Mouse (Mus musculus): ENCODE measurements around the gene Rxra. TPM values are rescaled to one million over a fixed set of nuclear protein-coding genes. Genes with fewer than 3 reads are reported as not detected.

The Rxra gene
- total RNA-seq, 4 experiments from 2014 or later = 51.3 to 64.4 (median 56.7) TPM

- no peak for DNase-seq
Observed at GRCm38 (mm10) chr2:27764256-27764936, 88.2 kb downstream of the Rxra start.

DNA sequence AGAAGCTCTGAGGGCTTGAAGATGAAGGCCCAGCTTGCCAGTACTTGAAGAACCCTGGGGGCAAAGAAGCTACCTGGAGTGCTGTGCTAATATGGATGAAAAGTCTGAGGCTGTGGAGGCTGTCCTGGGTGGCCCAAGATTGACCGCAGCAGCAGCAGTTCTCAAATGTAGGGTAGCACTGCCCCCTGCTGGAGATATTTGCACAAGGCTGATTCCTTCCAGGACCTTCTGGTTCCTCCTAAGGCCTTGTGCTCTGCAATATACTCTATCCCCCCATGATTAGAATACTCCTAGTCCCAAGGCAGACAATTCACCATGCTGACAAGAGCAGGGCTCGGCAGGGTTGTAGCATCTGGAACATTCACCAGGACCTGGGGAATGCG lies 88.7 kb downstream of the Rxra start:
- DNase-seq = peak; percentile 73

- DNase-seq = no peak
Observed at GRCm38 (mm10) chr2:27767773-27768172, 91.5 kb downstream of the Rxra start.

- no peak for DNase-seq
Observed at GRCm38 (mm10) chr2:27769701-27770100, 93.5 kb downstream of the Rxra start.

DNA sequence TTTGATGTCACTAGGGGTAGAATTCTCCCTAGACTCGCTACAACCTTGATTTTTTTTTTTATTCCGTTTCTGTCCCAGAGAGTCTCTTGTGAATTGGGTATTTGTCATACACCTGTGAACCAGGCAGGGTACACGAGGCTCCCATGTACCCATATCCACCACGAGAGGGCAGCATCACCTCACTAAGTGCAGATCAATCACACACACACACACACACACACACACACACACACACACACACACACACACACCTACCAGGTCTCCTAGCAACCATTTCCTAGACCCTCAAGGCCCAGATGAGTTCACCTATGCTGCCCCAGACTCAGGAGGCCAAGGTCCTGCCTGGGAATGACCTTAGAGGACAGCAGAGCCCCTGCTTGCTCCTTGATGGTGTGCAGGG lies 94.0 kb downstream of the Rxra start:
- DNase-seq = no peak

- peak; percentile 64 for DNase-seq
Observed at GRCm38 (mm10) chr2:27771936-27772335, 95.7 kb downstream of the Rxra start.

DNA sequence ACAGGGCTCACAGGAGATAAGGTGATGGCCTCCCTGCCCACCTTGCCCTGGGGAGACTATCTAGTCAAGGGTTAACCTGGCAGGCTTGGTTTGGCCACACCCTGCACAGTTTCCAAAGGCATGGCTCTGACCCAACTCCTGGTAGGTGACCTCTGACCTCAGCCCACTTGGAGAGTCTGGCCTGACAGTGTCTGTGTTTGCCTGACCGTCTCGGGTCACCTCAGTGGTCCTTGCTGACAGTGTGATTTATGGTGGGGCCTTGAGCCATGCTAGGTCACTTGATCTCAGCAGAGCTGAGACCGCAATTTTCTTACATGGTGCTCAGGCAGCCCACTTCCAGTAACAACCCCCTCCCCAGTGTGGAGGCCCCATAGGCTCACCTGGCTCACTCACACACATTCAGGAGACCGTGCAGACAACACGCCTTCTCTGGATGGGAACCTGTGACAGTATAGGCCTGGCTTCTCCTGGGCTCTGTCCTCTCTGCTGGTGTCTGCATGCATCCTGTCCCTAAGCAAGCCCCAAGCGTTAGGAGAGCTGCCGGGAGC lies 96.7 kb downstream of the Rxra start:
- DNase-seq = no peak

- no peak for DNase-seq
Observed at GRCm38 (mm10) chr2:27773980-27774730, 97.9 kb downstream of the Rxra start.

- DNase-seq = no peak
Observed at GRCm38 (mm10) chr2:27775006-27775405, 98.8 kb downstream of the Rxra start.

DNA sequence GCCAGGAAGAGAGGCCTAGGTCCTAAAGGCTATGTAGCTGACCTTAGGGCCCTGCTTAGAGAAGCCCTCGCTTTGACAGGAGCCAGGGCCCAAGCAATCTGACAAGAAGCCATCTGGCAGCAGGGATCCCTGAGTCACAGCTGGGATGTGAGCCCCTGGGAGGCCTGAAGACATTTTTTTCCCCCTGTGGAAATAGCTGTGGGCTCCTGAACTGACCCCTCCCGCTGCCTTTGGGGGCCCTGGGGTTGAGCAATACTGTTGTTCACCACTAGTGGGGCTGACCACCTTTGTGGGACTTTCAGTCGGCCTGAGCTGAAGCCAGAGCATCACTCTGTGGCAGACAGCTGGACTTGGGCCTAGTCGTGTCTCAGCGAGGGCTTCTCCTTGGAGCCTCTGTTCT lies 99.4 kb downstream of the Rxra start:
- no peak for DNase-seq

GRCm38 (mm10) chr2:27777756-27778155 lies 101.5 kb downstream of the Rxra start:
- DNase-seq = no peak

DNA sequence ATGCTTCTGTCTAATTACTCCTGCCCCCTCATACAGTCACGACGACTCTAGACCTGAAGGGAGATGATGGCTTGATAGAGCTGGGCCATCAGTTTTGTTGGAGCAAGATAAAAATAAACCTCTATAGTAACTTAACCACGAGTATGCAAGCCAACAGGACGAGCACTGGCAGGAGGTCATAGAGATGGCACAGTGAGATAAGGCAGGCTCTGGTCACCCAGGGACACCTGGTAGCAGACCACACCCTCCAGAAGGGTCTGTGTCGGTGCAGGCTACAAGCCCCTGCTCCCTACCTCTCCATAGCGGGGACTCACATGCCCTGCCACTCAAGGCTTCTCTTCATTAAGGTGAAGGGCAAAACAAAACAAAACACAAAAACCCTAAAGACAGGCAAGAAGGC lies 102.0 kb downstream of the Rxra start:
- no peak for DNase-seq

GRCm38 (mm10) chr2:27779291-27779866 lies 103.1 kb downstream of the Rxra start:
- no peak for DNase-seq

- DNase-seq = no peak
Observed at GRCm38 (mm10) chr2:27780162-27780561, 103.9 kb downstream of the Rxra start.

DNA sequence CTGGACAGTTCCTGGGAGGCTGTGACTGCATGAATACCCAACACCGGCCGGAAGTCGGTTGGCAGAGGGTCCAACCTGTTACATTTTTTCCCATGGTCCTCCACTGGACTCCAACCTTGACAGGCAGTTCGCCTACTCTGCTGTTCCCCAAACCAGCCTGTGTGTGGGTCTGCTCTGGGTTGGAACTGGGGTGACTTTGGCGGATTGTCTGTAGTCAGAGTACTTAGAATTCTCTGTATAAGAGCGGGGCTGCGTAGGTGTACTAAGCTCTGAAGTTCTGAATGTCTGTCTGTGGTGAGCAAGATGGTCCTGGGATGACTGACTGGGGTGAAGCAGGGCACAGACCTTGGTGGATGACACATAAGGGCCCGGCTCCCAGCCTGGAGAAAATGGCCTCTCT lies 109.1 kb downstream of the Rxra start:
- no peak for DNase-seq

DNA sequence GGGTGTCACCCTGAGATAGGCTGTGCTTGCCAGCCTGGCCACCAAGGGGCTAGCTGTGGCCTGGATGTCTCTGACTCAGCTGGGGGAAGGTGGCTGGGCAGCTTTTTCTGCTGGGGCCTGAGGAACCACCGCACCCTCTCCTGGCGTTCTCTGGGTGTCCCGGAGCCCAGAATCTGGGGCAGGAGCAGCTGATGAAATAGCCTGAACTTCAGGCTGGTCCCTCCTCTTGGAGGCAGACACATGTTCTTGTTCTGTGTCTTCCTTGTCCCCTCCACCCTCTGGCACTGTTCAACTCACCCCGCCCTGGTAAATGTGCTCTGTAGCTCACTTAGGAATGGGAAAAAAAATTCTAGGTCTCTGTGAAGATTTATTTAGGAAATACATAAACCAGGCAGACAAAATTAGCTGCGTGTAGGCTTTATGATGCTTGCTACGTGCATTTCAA lies 109.8 kb downstream of the Rxra start:
- no peak for DNase-seq

DNA sequence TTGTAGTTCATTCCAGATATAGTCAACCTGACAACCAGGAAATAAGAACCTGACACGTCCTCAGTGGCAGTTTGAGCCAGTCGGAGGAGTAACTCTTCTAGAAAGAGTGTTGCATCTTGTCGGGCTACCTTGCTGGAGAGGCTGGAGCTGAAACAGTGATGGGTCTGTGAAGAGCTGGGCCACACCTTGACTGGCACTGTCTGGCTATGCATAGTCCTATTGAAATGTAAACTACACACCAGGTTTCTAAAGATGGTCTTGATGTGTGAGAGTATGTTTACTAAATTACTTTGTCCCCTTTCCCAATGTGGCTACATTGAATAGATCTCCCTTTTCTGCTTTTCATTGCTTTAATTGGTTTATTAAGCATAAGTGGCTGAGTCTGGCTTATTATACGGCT lies 115.3 kb downstream of the Rxra start:
- no peak for DNase-seq

DNA sequence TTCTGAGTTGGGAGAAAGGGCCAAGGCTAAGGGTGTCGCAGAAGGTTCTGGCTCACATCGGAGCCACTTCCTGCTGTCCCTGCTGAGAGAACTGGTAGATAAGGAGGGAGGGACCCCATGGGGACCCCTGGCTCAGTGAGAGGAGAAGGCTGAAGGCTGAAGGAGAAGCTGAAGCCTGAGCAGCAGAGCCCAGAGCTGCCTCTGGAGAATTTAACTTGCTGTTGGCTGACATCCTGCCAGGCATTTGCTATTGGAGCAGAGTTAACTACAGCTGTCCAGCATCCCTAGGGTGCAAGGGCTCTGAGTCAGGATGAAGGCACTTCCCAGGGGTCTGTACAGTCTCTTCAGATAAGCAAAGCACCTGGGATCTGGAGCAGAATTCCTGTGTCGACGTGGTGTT lies 122.8 kb downstream of the Rxra start:
- no peak for DNase-seq

GRCm38 (mm10) chr2:27801041-27801440 lies 124.8 kb downstream of the Rxra start:
- DNase-seq = no peak

GRCm38 (mm10) chr2:27802493-27802892 lies 126.3 kb downstream of the Rxra start:
- DNase-seq = peak; percentile 56

DNA sequence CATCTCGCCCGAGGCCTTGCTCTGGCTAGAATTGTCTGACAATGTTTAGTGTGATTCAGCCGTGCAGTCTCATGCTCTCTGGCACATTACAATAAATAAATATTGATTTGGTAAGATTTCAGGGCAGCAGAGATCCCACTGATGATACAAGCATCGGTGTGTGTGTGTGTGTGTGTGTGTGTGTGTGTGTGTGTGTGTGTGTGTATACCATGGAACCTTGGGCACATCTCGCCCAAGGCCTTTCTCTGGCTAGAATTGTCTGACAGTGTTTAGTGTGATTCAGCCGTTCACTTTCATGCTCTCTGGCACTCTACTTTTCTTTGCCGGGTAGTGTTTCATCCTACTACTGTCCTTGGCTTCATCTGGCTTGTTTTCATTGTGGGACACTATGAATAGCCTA lies 130.5 kb downstream of the Rxra start:
- peak; percentile 35 for DNase-seq

DNA sequence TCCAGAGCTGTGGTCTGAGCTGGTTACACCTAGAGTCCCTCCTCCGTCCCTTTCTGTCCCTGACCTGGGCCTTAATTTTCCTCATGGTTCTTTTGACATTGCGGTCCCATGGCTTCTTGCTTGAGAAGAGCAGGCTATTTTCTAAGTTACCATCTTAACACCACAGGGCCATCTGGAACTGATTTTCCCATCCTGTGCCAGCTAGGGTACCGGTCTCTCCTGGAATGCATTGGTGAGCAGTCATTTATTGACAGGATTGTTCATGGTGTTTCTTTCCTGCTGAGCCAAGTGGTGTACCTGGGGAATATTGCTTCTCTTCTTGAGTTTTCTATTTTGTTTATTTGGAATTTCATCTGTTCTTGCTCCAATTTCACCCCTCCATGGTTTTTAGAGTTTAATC lies 131.4 kb downstream of the Rxra start:
- no peak for DNase-seq

GRCm38 (mm10) chr2:27809897-27810296 lies 133.7 kb downstream of the Rxra start:
- DNase-seq = no peak
